8 mouse cellular contexts compared by ENCODE assay signal in genomic region chr4:80517476-80518285, GRCm38 (mm10).
DNase-seq lines count a peak whose midpoint lies in the region; ATAC-seq and TF ChIP-seq lines count a peak whose summit lies in the region.

No protein-coding gene starts in this region.

- peak; percentile 15 for DNase-seq in gastrocnemius, adult 2 months
- DNase-seq in gastrocnemius, postnatal 25 days = no peak
- peak; percentile 21 to 47 for DNase-seq in cerebellum, adult 18-20 months
- peak; percentile 88 for DNase-seq in forebrain, postnatal 0 days
- peak; percentile 67 for DNase-seq in intestine, embryonic 14.5 days (ENCODE audit: low spot score)
- DNase-seq in left cerebral cortex, adult 8-10 months (ENCODE audit: low spot score in 2 of 2) = peak; percentile 44 to 63
- no peak for DNase-seq in thymus, postnatal 14 days

- H3K27me3 ChIP-seq in forebrain, postnatal 0 days (ENCODE audit: insufficient read depth, low read length) = no peaks in the 10 kb centered on the region
- H3K27me3 ChIP-seq in intestine, embryonic 14.5 days (replicated peaks; ENCODE audit: control insufficient read depth, insufficient read depth, low read length) = no peaks in the 10 kb centered on the region
- no peaks in the 10 kb centered on the region for H3K27me3 ChIP-seq in midbrain, embryonic 16.5 days (ENCODE audit: control insufficient read depth, insufficient read depth, low read depth, low read length)

- no peaks in the 10 kb centered on the region for H3K36me3 ChIP-seq in forebrain, postnatal 0 days (ENCODE audit: insufficient read depth)
- H3K36me3 ChIP-seq in intestine, embryonic 14.5 days (ENCODE audit: control insufficient read depth, insufficient read depth, low read length) = no peaks in the 10 kb centered on the region
- no peaks in the 10 kb centered on the region for H3K36me3 ChIP-seq in midbrain, embryonic 16.5 days (ENCODE audit: control insufficient read depth, insufficient read depth, low read length)

- H3K4me1 ChIP-seq in forebrain, postnatal 0 days (ENCODE audit: insufficient read depth) = no peaks in the 10 kb centered on the region
- H3K4me1 ChIP-seq in intestine, embryonic 14.5 days (replicated peaks; ENCODE audit: control insufficient read depth, insufficient read depth, low read length) = no peaks in the 10 kb centered on the region
- 0 out of 2 replicates have a peak, but pooled peaks cover 6% of the 10 kb centered on the region for H3K4me1 ChIP-seq in midbrain, embryonic 16.5 days (ENCODE audit: control insufficient read depth, insufficient read depth, low read length)

- intact Hi-C loops in gastrocnemius, adult 2 months (cut with DNase I) = no loop called here

- H3K9ac ChIP-seq in forebrain, postnatal 0 days = peak overlapping the region; percentile 39
- no peak overlapping the region for H3K9ac ChIP-seq in intestine, embryonic 14.5 days (ENCODE audit: low read length)
- H3K9ac ChIP-seq in midbrain, embryonic 16.5 days (ENCODE audit: low read depth, low read length) = no peak overlapping the region

- no peak overlapping the region for H3K27ac ChIP-seq in gastrocnemius, adult 2 months
- H3K27ac ChIP-seq in forebrain, postnatal 0 days (ENCODE audit: low read depth, low read length) = peak overlapping the region; percentile 78
- H3K27ac ChIP-seq in intestine, embryonic 14.5 days (ENCODE audit: low read depth) = no peak overlapping the region
- H3K27ac ChIP-seq in midbrain, embryonic 16.5 days (ENCODE audit: low read length) = no peak overlapping the region

- peak overlapping the region; percentile 35 for H3K4me2 ChIP-seq in forebrain, postnatal 0 days (ENCODE audit: low read depth)
- peak overlapping the region; percentile 23; the same call in 1 of the 2 replicates for H3K4me2 ChIP-seq in intestine, embryonic 14.5 days (ENCODE audit: low read length)
- peak overlapping the region; percentile 44 for H3K4me2 ChIP-seq in midbrain, embryonic 16.5 days (ENCODE audit: low read length)

- 19% methylated on average over 12 of the region's 12 CpGs for WGBS in forebrain, postnatal 0 days
- WGBS in intestine, embryonic 14.5 days = 26% methylated on average over 12 of the region's 12 CpGs
- WGBS in midbrain, embryonic 16.5 days = 30% methylated on average over 12 of the region's 12 CpGs

- no peak overlapping the region for H3K4me3 ChIP-seq in gastrocnemius, adult 2 months
- H3K4me3 ChIP-seq in forebrain, postnatal 0 days (ENCODE audit: low read depth, low read length) = no peak overlapping the region
- H3K4me3 ChIP-seq in intestine, embryonic 14.5 days (ENCODE audit: low read depth, low read length) = no peak overlapping the region
- H3K4me3 ChIP-seq in midbrain, embryonic 16.5 days (ENCODE audit: low read depth, low read length) = no peak overlapping the region

- TF ChIP-seq CTCF in gastrocnemius, adult 2 months (IDR thresholded peaks at IDR 0.05) = peak; percentile 54
- TF ChIP-seq CTCF in forebrain, postnatal 0 days (IDR thresholded peaks at IDR 0.05; ENCODE audit: low read depth) = peak; percentile 73

- no peaks in the 10 kb centered on the region for H3K9me3 ChIP-seq in forebrain, postnatal 0 days (ENCODE audit: low read length)
- no peaks in the 10 kb centered on the region for H3K9me3 ChIP-seq in intestine, embryonic 14.5 days (ENCODE audit: control insufficient read depth, low read length)
- no peaks in the 10 kb centered on the region for H3K9me3 ChIP-seq in midbrain, embryonic 16.5 days (replicated peaks; ENCODE audit: control insufficient read depth, low read length, poor library complexity, severe bottlenecking)

- ATAC-seq in forebrain, postnatal 0 days = peak; percentile 90
- 0 out of 2 replicates have a peak, but pooled peaks have one; percentile 27 for ATAC-seq in intestine, embryonic 14.5 days (replicated peaks; ENCODE audit: low FRiP score, low TSS enrichment, low read depth)
- peak; percentile 72 for ATAC-seq in midbrain, embryonic 16.5 days

Comparison
In these comparisons a context has a peak if more than half of its experiments do, and no peak if none do; other contexts are left out.
1. DNase-seq: peak in gastrocnemius, adult 2 months (single experiment), cerebellum, adult 18-20 months (2 of 2), forebrain, postnatal 0 days (single experiment), intestine, embryonic 14.5 days (single experiment) and left cerebral cortex, adult 8-10 months (2 of 2); none in gastrocnemius, postnatal 25 days (single experiment) and thymus, postnatal 14 days (single experiment).
2. ATAC-seq: peak in every context shown above with its lines; median percentile 90 in forebrain, postnatal 0 days; 72 in midbrain, embryonic 16.5 days; 27 in intestine, embryonic 14.5 days.
3. Peak in every context shown above with its lines, with median percentiles within 50 percentile points of each other: H3K4me2 ChIP-seq.